8 mouse cellular contexts compared by ENCODE assay signal in genomic region chr8:71484736-71485135, GRCm38 (mm10). TPM values are rescaled to one million over a fixed set of nuclear protein-coding genes. Genes with fewer than 3 reads are reported as not detected.
DNase-seq lines count a peak whose midpoint lies in the region; ATAC-seq lines count a peak whose summit lies in the region.

No protein-coding gene starts in this region.

- peaks cover 3% of the 10 kb centered on the region; the same call in 1 of the 2 replicates for H3K27me3 ChIP-seq in heart, embryonic 16.5 days (ENCODE audit: control insufficient read depth, insufficient read depth, low read length)
- H3K27me3 ChIP-seq in embryonic facial prominence, embryonic 10.5 days (replicated peaks; ENCODE audit: low read depth, poor library complexity, severe bottlenecking), result peaks cover 21% of the 10 kb centered on the region
- no peaks in the 10 kb centered on the region for H3K27me3 ChIP-seq in hindbrain, embryonic 15.5 days
- H3K27me3 ChIP-seq in midbrain, embryonic 15.5 days (replicated peaks), result no peaks in the 10 kb centered on the region

- H3K4me3 ChIP-seq in heart, embryonic 16.5 days (ENCODE audit: low read length), result peak overlapping the region; percentile 85
- peak overlapping the region; percentile 92 for H3K4me3 ChIP-seq in embryonic facial prominence, embryonic 10.5 days
- H3K4me3 ChIP-seq in hindbrain, embryonic 15.5 days, result peak overlapping the region; percentile 91
- peak overlapping the region; percentile 98 for H3K4me3 ChIP-seq in midbrain, embryonic 15.5 days

- WGBS in heart, embryonic 16.5 days, result 91% methylated on average over 19 of the region's 19 CpGs
- 94% methylated on average over 19 of the region's 19 CpGs for WGBS in embryonic facial prominence, embryonic 10.5 days
- WGBS in hindbrain, embryonic 15.5 days, result 94% methylated on average over 19 of the region's 19 CpGs
- 93% methylated on average over 19 of the region's 19 CpGs for WGBS in midbrain, embryonic 15.5 days

- no peak for ATAC-seq in heart, embryonic 16.5 days (replicated peaks; ENCODE audit: extremely low read depth, insufficient read depth, low FRiP score)
- ATAC-seq in hindbrain, embryonic 15.5 days (ENCODE audit: low FRiP score, low read depth), result no peak
- ATAC-seq in midbrain, embryonic 15.5 days (replicated peaks), result no peak

- H3K4me2 ChIP-seq in heart, embryonic 16.5 days (ENCODE audit: low read depth, low read length), result peak overlapping the region; percentile 94
- peak overlapping the region; percentile 75 for H3K4me2 ChIP-seq in hindbrain, embryonic 15.5 days
- peak overlapping the region; percentile 86 for H3K4me2 ChIP-seq in midbrain, embryonic 15.5 days

- H3K9ac ChIP-seq in heart, embryonic 16.5 days (ENCODE audit: low read length), result no peak overlapping the region
- H3K9ac ChIP-seq in hindbrain, embryonic 15.5 days, result peak overlapping the region; percentile 97
- H3K9ac ChIP-seq in midbrain, embryonic 15.5 days, result peak overlapping the region; percentile 99

- peaks cover 13% of the 10 kb centered on the region for H3K4me1 ChIP-seq in heart, embryonic 16.5 days (ENCODE audit: control insufficient read depth, insufficient read depth, low read length)
- peaks cover 61% of the 10 kb centered on the region for H3K4me1 ChIP-seq in embryonic facial prominence, embryonic 10.5 days
- H3K4me1 ChIP-seq in hindbrain, embryonic 15.5 days (replicated peaks), result peaks cover 52% of the 10 kb centered on the region
- H3K4me1 ChIP-seq in midbrain, embryonic 15.5 days, result peaks cover 57% of the 10 kb centered on the region

- no peaks in the 10 kb centered on the region for H3K9me3 ChIP-seq in heart, embryonic 16.5 days (replicated peaks; ENCODE audit: control insufficient read depth, low read length)
- H3K9me3 ChIP-seq in embryonic facial prominence, embryonic 10.5 days, result no peaks in the 10 kb centered on the region
- no peaks in the 10 kb centered on the region for H3K9me3 ChIP-seq in hindbrain, embryonic 15.5 days
- no peaks in the 10 kb centered on the region for H3K9me3 ChIP-seq in midbrain, embryonic 15.5 days

- H3K27ac ChIP-seq in heart, embryonic 16.5 days (ENCODE audit: low read length), result no peak overlapping the region
- peak overlapping the region; percentile 97; the same call in 1 of the 2 replicates for H3K27ac ChIP-seq in embryonic facial prominence, embryonic 10.5 days (replicated peaks)
- H3K27ac ChIP-seq in hindbrain, embryonic 15.5 days (replicated peaks), result no peak overlapping the region
- H3K27ac ChIP-seq in midbrain, embryonic 15.5 days, result 0 out of 2 replicates have a peak overlapping the region, but pooled peaks have one; percentile 89

- DNase-seq in heart, adult 18-20 months, result no peak
- no peak for DNase-seq in embryonic facial prominence, embryonic 10.5 days (ENCODE audit: low spot score)
- DNase-seq in layer of hippocampus, postnatal 14 days (ENCODE audit: low spot score in 2 of 2), result no peak
- DNase-seq in right cerebral cortex, postnatal 25 days, result no peak
- DNase-seq in retina, postnatal 1 day, result no peak

- H3K36me3 ChIP-seq in heart, embryonic 16.5 days (ENCODE audit: control insufficient read depth, insufficient read depth), result no peaks in the 10 kb centered on the region
- H3K36me3 ChIP-seq in embryonic facial prominence, embryonic 10.5 days (replicated peaks), result peaks cover 50% of the 10 kb centered on the region
- H3K36me3 ChIP-seq in hindbrain, embryonic 15.5 days, result peaks cover 24% of the 10 kb centered on the region
- H3K36me3 ChIP-seq in midbrain, embryonic 15.5 days (replicated peaks), result peaks cover 29% of the 10 kb centered on the region; the same call in 1 of the 2 replicates

RNA-seq across cellular contexts. Expression of gene Ano8, which starts 1.0 kb away (rescaled TPM):
- 0.37 and 0.76 TPM in 2 replicates for polyA plus RNA-seq in heart, embryonic 16.5 days (2015; fragmentation: Nextera tagmentation; extraction: Ambion mirVana)
- 10 to 100 TPM; 16.6 to 16.9 TPM for total RNA-seq in heart, adult 18-20 months (2021)
- 2.4 and 3.2 TPM in 2 replicates for polyA plus RNA-seq in embryonic facial prominence, embryonic 10.5 days (2016; fragmentation: Nextera tagmentation; extraction: Ambion mirVana)
- 7.7 and 8.6 TPM in 2 replicates for polyA plus RNA-seq in hindbrain, embryonic 15.5 days (2015; fragmentation: Nextera tagmentation; extraction: Ambion mirVana)
- polyA plus RNA-seq in midbrain, embryonic 15.5 days (2015; fragmentation: Nextera tagmentation; extraction: Ambion mirVana), result 9.6 and 10.9 TPM in 2 replicates
- 10 to 100 TPM; 60.1 to 62.4 TPM for total RNA-seq in layer of hippocampus, postnatal 14 days (2021)

RNA-seq across cellular contexts. Expression of gene Gtpbp3, which starts 3.2 kb away (rescaled TPM):
- polyA plus RNA-seq in heart, embryonic 16.5 days (2015; fragmentation: Nextera tagmentation; extraction: Ambion mirVana), result 12.3 and 12.5 TPM in 2 replicates
- 10 to 100 TPM; 19.1 to 22.2 TPM for total RNA-seq in heart, adult 18-20 months (2021)
- polyA plus RNA-seq in embryonic facial prominence, embryonic 10.5 days (2016; fragmentation: Nextera tagmentation; extraction: Ambion mirVana), result 24.5 and 25.3 TPM in 2 replicates
- polyA plus RNA-seq in hindbrain, embryonic 15.5 days (2015; fragmentation: Nextera tagmentation; extraction: Ambion mirVana), result 12.0 and 15.3 TPM in 2 replicates
- 12.0 and 13.9 TPM in 2 replicates for polyA plus RNA-seq in midbrain, embryonic 15.5 days (2015; fragmentation: Nextera tagmentation; extraction: Ambion mirVana)
- total RNA-seq in layer of hippocampus, postnatal 14 days (2021), result 10 to 100 TPM; 30.6 to 33.3 TPM

RNA-seq across cellular contexts. Expression of gene Dda1, which starts 15.7 kb away (rescaled TPM):
- polyA plus RNA-seq in heart, embryonic 16.5 days (2015; fragmentation: Nextera tagmentation; extraction: Ambion mirVana), result 78.2 and 83.7 TPM in 2 replicates
- 10 to 100 TPM; 31.4 to 32.1 TPM for total RNA-seq in heart, adult 18-20 months (2021)
- polyA plus RNA-seq in embryonic facial prominence, embryonic 10.5 days (2016; fragmentation: Nextera tagmentation; extraction: Ambion mirVana), result 131 and 134 TPM in 2 replicates
- 217 and 231 TPM in 2 replicates for polyA plus RNA-seq in hindbrain, embryonic 15.5 days (2015; fragmentation: Nextera tagmentation; extraction: Ambion mirVana)
- 240 and 242 TPM in 2 replicates for polyA plus RNA-seq in midbrain, embryonic 15.5 days (2015; fragmentation: Nextera tagmentation; extraction: Ambion mirVana)
- 100 to 1,000 TPM; 104 to 110 TPM for total RNA-seq in layer of hippocampus, postnatal 14 days (2021)

RNA-seq across cellular contexts. Expression of gene Mrpl34, which starts 20.0 kb away (rescaled TPM):
- polyA plus RNA-seq in heart, embryonic 16.5 days (2015; fragmentation: Nextera tagmentation; extraction: Ambion mirVana), result 175 and 192 TPM in 2 replicates
- 100 to 1,000 TPM; 126 to 127 TPM for total RNA-seq in heart, adult 18-20 months (2021)
- 223 and 236 TPM in 2 replicates for polyA plus RNA-seq in embryonic facial prominence, embryonic 10.5 days (2016; fragmentation: Nextera tagmentation; extraction: Ambion mirVana)
- polyA plus RNA-seq in hindbrain, embryonic 15.5 days (2015; fragmentation: Nextera tagmentation; extraction: Ambion mirVana), result 172 and 189 TPM in 2 replicates
- 173 and 174 TPM in 2 replicates for polyA plus RNA-seq in midbrain, embryonic 15.5 days (2015; fragmentation: Nextera tagmentation; extraction: Ambion mirVana)
- 10 to 100 TPM; 52.6 to 62.7 TPM for total RNA-seq in layer of hippocampus, postnatal 14 days (2021)

RNA-seq across cellular contexts. Expression of gene Abhd8, which starts 21.3 kb away (rescaled TPM):
- 41.7 and 48.7 TPM in 2 replicates for polyA plus RNA-seq in heart, embryonic 16.5 days (2015; fragmentation: Nextera tagmentation; extraction: Ambion mirVana)
- 10 to 100 TPM; 23.8 to 26.6 TPM for total RNA-seq in heart, adult 18-20 months (2021)
- polyA plus RNA-seq in embryonic facial prominence, embryonic 10.5 days (2016; fragmentation: Nextera tagmentation; extraction: Ambion mirVana), result 66.4 and 69.4 TPM in 2 replicates
- polyA plus RNA-seq in hindbrain, embryonic 15.5 days (2015; fragmentation: Nextera tagmentation; extraction: Ambion mirVana), result 183 and 195 TPM in 2 replicates
- polyA plus RNA-seq in midbrain, embryonic 15.5 days (2015; fragmentation: Nextera tagmentation; extraction: Ambion mirVana), result 188 and 206 TPM in 2 replicates
- total RNA-seq in layer of hippocampus, postnatal 14 days (2021), result 100 to 1,000 TPM; 179 to 181 TPM

Comparison
In these comparisons a context has a peak if more than half of its experiments do, and no peak if none do; other contexts are left out.
1. H3K27ac ChIP-seq: peak in embryonic facial prominence, embryonic 10.5 days (single experiment) and midbrain, embryonic 15.5 days (single experiment); none in heart, embryonic 16.5 days (single experiment) and hindbrain, embryonic 15.5 days (single experiment).
2. Peak in every context shown above with its lines, with median percentiles within 50 percentile points of each other: H3K4me2 ChIP-seq and H3K4me3 ChIP-seq.